Mouse (Mus musculus) limb, embryonic 11.5 days (tissue): Measurements from ENCODE around the gene Adam19. TPM values are rescaled to one million over a fixed set of nuclear protein-coding genes. Genes with fewer than 3 reads are reported as not detected.

Experiments used
- ATAC-seq: fragments of 200-750 bp; cut with Nextera tagmentation; 2 replicates; pipeline ENCODE4 v1.8.0; 2017; ENCODE audit warnings: low read depth; ENCODE audit not compliant: insufficient number of reproducible peaks, low FRiP score, low TSS enrichment
- DNase-seq: peaks from one replicate; pipeline ENCODE4 v3.0.0-alpha.2; 2015; ENCODE audit warnings: low spot score
- H3K27ac ChIP-seq: fragments of 300-500 bp; sonication (generic); replicated peaks from 2 replicates; pipeline ENCODE4 v1.5.1; 2014; ENCODE audit warnings: low read depth, mild to moderate bottlenecking, low read length
- H3K27me3 ChIP-seq: fragments of 300-500 bp; sonication (generic); 2 replicates; pipeline ENCODE4 v1.6.1; 2014; ENCODE audit warnings: mild to moderate bottlenecking, low read length, mixed read lengths; ENCODE audit not compliant: control insufficient read depth, insufficient read depth
- H3K36me3 ChIP-seq: fragments of 300-500 bp; sonication (generic); 2 replicates; pipeline ENCODE4 v1.6.1; 2014; ENCODE audit warnings: mild to moderate bottlenecking, low read length, moderate library complexity, mixed read lengths; ENCODE audit not compliant: control insufficient read depth, insufficient read depth
- H3K4me1 ChIP-seq: fragments of 300-500 bp; sonication (generic); 2 replicates; pipeline ENCODE4 v1.6.1; 2014; ENCODE audit warnings: low read length, mixed read lengths; ENCODE audit not compliant: control insufficient read depth, insufficient read depth
- H3K4me2 ChIP-seq: fragments of 300-500 bp; sonication (generic); 2 replicates; pipeline ENCODE4 v1.6.1; 2014; ENCODE audit warnings: low read depth, mild to moderate bottlenecking, moderate library complexity; ENCODE audit not compliant: severe bottlenecking
- H3K4me3 ChIP-seq: fragments of 300-500 bp; sonication (generic); 2 replicates; pipeline ENCODE4 v1.5.1; 2014; ENCODE audit warnings: low read depth, low read length
- H3K9ac ChIP-seq: fragments of 300-500 bp; sonication (generic); 2 replicates; pipeline ENCODE4 v1.6.1; 2014; ENCODE audit warnings: mild to moderate bottlenecking, low read length
- H3K9me3 ChIP-seq: fragments of 300-500 bp; sonication (generic); 2 replicates; pipeline ENCODE4 v1.6.1; 2016; ENCODE audit warnings: low read length; ENCODE audit not compliant: control insufficient read depth
- WGBS: fragments of 180-500 bp; shearing (Covaris S2); extraction: QIAGEN DNeasy Blood & Tissue Kit; methylation state at CpG from one replicate; pipeline ENCODE4 v1.1.7; 2014; 5-methylcytosine and 5-hydroxymethylcytosine counted together
- polyA plus RNA-seq: library from polyadenylated mRNA; unstranded; fragments of >200 nt; fragmentation: Nextera tagmentation; extraction: Ambion mirVana; gene quantifications from 2 replicates; pipeline ENCODE4 v1.2.1, GENCODE M21; 2014

The Adam19 gene
- polyA plus RNA-seq, 1 experiment from 2014 or later = 11.0 TPM

GRCm38 (mm10) chr11:46030026-46030425 lies 25.8 kb upstream of the Adam19 start:
- no peak for ATAC-seq
- Histone ChIP-seq H3K9ac (no peak overlapping the region), H3K27me3 (no peaks in the 10 kb centered on the region), H3K4me2 (no peak overlapping the region), H3K4me3 (no peak overlapping the region), H3K36me3 (no peaks in the 10 kb centered on the region), H3K27ac (no peak overlapping the region), H3K9me3 (no peaks in the 10 kb centered on the region), H3K4me1 (no peaks in the 10 kb centered on the region)
- no peak for DNase-seq
- WGBS = 78% methylated on average over 2 of the region's 2 CpGs

DNA sequence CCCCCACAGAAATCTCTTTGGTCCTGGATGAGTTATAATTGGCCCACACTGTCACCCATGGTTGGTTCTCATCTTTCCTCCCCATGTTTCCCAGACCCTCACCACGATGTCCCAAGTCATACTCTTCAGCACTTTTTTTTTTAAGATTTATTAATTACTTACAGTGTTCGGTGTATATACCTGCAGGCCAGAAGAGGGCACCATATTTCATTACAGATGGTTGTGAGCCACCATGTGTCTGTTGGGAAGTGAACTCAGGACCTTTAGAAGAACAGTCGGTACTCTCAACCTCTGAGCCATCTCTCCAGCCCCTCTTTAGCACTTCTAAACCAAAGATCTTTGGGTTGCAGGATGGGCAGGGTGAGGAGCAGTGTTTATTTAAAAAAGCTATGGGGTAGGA lies 24.3 kb upstream of the Adam19 start:
- Histone ChIP-seq H3K4me1 (no peaks in the 10 kb centered on the region), H3K9ac (no peak overlapping the region), H3K4me3 (no peak overlapping the region), H3K4me2 (no peak overlapping the region), H3K9me3 (no peaks in the 10 kb centered on the region), H3K27me3 (no peaks in the 10 kb centered on the region), H3K36me3 (no peaks in the 10 kb centered on the region), H3K27ac (no peak overlapping the region)
- ATAC-seq = no peak
- WGBS = 51% methylated on average over 3 of the region's 3 CpGs
- no peak for DNase-seq

- ATAC-seq (no peak), DNase-seq (no peak)
- Histone ChIP-seq H3K27me3 (no peaks in the 10 kb centered on the region), H3K4me1 (no peaks in the 10 kb centered on the region), H3K4me3 (no peak overlapping the region), H3K27ac (no peak overlapping the region), H3K9ac (no peak overlapping the region), H3K9me3 (no peaks in the 10 kb centered on the region), H3K36me3 (no peaks in the 10 kb centered on the region), H3K4me2 (no peak overlapping the region)
- WGBS = 90% methylated on average over 7 of the region's 7 CpGs
Observed at GRCm38 (mm10) chr11:46032956-46033355, 22.8 kb upstream of the Adam19 start.

DNA sequence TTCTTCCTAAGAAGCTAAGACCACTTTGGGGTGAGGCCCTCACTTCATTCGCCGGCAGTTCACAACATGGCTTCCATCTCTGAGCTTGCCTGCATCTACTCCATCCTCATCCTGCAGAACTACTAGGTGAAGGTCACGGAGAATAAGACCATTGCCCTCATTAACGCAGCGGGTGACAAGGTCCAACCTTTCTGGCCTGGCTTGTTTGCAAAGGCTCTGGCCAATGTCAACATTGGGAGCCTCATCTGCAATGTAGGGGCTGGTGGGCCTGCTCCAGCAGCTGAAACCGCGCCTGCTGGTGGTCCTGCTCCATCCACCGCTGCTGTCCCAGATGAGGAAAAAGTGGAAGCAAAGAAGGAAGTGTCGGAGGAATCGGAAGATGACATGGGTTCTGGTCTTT lies 19.4 kb upstream of the Adam19 start:
- H3K36me3 ChIP-seq = no peaks in the 10 kb centered on the region
- WGBS = 96% methylated on average over 10 of the region's 10 CpGs
- H3K27ac ChIP-seq = no peak overlapping the region
- ATAC-seq (no peak), DNase-seq (no peak)
- no peak overlapping the region for H3K4me3 ChIP-seq
- H3K4me1 ChIP-seq = 0 out of 2 replicates have a peak, but pooled peaks cover 3% of the 10 kb centered on the region
- no peaks in the 10 kb centered on the region for H3K27me3 ChIP-seq
- H3K4me2 ChIP-seq = no peak overlapping the region
- H3K9ac ChIP-seq = no peak overlapping the region
- H3K9me3 ChIP-seq = no peaks in the 10 kb centered on the region

GRCm38 (mm10) chr11:46038901-46039300 lies 16.9 kb upstream of the Adam19 start:
- no peaks in the 10 kb centered on the region for H3K27me3 ChIP-seq
- ATAC-seq (no peak), DNase-seq (no peak)
- no peaks in the 10 kb centered on the region for H3K9me3 ChIP-seq
- H3K4me2 ChIP-seq = no peak overlapping the region
- H3K27ac ChIP-seq = no peak overlapping the region
- WGBS = 69% methylated on average over 15 of the region's 15 CpGs
- H3K4me1 ChIP-seq = 0 out of 2 replicates have a peak, but pooled peaks cover 3% of the 10 kb centered on the region
- no peaks in the 10 kb centered on the region for H3K36me3 ChIP-seq
- H3K9ac ChIP-seq = no peak overlapping the region
- H3K4me3 ChIP-seq = no peak overlapping the region

DNA sequence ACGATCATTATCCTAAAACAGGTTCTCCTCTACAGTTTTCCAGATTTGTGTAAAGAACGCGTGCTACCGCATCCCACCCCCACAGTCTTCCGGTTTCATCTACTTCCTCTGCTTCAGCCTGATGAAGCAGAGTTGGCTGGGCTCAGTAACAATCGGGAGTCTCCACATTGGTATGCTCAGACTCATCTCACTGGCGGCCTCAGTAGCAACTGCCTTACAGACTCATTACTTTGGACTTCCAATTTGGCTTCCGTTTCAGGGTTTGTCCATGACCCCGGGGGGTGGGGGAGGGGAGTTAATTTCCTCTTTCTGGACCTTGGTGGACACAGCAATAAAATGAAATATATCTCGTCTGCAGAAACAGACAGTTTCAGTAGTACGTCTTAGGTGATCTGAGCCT lies 16.5 kb upstream of the Adam19 start:
- H3K4me1 ChIP-seq = 0 out of 2 replicates have a peak, but pooled peaks cover 3% of the 10 kb centered on the region
- no peak overlapping the region for H3K4me3 ChIP-seq
- 40% methylated on average over 11 of the region's 11 CpGs for WGBS
- no peak overlapping the region for H3K27ac ChIP-seq
- H3K9ac ChIP-seq = no peak overlapping the region
- H3K9me3 ChIP-seq = no peaks in the 10 kb centered on the region
- H3K36me3 ChIP-seq = no peaks in the 10 kb centered on the region
- DNase-seq = peak; percentile 44
- H3K27me3 ChIP-seq = no peaks in the 10 kb centered on the region
- ATAC-seq = no peak
- H3K4me2 ChIP-seq = no peak overlapping the region

DNA sequence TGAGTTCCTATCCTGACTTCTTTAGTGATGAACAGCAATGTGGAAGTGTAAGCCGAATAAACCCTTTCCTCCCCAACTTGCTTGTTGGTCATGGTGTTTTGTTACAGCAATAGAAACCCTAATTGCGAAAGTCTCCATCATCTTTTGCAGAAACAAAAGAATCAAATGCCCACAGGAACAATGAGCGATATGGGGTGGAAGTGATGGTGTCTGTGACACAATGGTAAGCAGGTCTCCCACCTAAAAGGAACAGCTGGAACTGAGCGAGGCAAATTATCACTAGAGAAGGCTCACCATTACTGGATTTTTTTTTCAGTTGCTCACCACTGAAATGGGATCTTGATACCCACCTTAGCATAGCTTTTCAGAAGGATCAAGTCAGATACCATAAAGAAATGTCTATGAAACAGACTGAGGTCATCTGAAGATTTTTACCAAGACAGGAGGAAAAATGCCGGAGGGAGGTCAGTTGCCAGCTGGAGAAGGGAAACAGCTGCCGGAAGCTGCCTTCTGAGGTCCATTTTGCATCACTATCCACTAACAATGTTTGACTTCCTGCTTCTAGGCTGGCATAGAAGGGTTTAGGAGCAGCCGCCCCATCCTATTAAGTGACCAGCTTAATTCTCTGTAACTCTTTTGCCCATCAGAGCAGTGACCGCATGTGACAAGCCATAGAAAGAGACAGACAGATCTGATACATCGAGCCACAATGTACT lies 14.8 kb upstream of the Adam19 start:
- H3K4me2 ChIP-seq = no peak overlapping the region
- DNase-seq = no peak
- H3K9me3 ChIP-seq = no peaks in the 10 kb centered on the region
- no peak overlapping the region for H3K9ac ChIP-seq
- H3K4me1 ChIP-seq = 0 out of 2 replicates have a peak, but pooled peaks cover 3% of the 10 kb centered on the region
- no peak overlapping the region for H3K27ac ChIP-seq
- 89% methylated on average over 9 of the region's 9 CpGs for WGBS
- H3K36me3 ChIP-seq = no peaks in the 10 kb centered on the region
- H3K27me3 ChIP-seq = no peaks in the 10 kb centered on the region
- no peak for ATAC-seq
- no peak overlapping the region for H3K4me3 ChIP-seq

DNA sequence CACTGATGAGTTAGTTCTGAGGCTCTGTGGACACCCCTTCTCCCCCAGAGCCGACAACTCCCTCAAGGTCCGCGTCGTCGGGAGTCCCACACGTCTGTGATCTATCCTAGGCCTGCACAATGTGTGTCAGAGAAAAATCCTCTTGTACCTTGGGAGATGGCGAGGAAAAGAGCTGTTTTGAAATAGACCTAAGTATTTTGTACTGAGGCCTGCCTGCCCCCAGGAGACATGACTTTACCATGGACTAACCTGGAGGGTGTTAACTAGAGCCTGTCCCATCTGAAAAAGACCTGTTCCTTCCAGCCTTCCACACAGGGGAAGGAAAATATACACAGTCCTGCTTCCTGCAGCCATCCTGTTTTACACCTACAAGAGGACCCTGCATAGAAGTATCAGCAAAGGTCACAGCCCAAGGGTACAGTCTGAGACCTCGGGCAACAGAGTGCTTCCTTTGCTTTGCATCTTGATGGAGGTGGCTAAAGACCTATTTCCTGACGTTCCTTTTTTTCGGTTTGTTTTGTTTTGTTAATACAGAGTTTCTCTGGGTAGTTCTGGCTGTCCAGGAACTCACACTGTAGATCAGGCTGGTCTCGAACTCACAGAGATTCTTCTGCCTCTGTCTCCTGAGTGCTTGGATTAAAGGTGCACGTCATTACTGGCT lies 14.1 kb upstream of the Adam19 start:
- no peak overlapping the region for H3K9ac ChIP-seq
- DNase-seq (no peak), ATAC-seq (no peak)
- 77% methylated on average over 12 of the region's 12 CpGs for WGBS
- H3K27ac ChIP-seq = no peak overlapping the region
- H3K4me3 ChIP-seq = no peak overlapping the region
- no peak overlapping the region for H3K4me2 ChIP-seq
- H3K27me3 ChIP-seq = no peaks in the 10 kb centered on the region
- H3K36me3 ChIP-seq = no peaks in the 10 kb centered on the region
- no peaks in the 10 kb centered on the region for H3K9me3 ChIP-seq
- H3K4me1 ChIP-seq = 0 out of 2 replicates have a peak, but pooled peaks cover 3% of the 10 kb centered on the region
